Mouse (Mus musculus) hindbrain, embryonic 15.5 days (tissue): ENCODE measurements at regions not wholly inside any gene's neighbourhood (a gene's known extent, or its start where the extent isn't known, plus 50 kb on each side); places are given as distances from the start of the nearest gene placed in this dataset.

Experiments
- ATAC-seq: fragments of 200-750 bp; cut with Nextera tagmentation; 2 replicates; pipeline ENCODE4 v1.8.0; 2017; ENCODE audit warnings: low read depth, moderate number of reproducible peaks, moderate TSS enrichment; ENCODE audit not compliant: low FRiP score
- H3K27ac ChIP-seq: fragments of 300-500 bp; sonication (generic); replicated peaks from 2 replicates; pipeline ENCODE4 v1.5.1; 2015; ENCODE audit warnings: mild to moderate bottlenecking, inconsistent platforms
- H3K27me3 ChIP-seq: fragments of 300-500 bp; sonication (generic); 2 replicates; pipeline ENCODE4 v1.6.1; 2015; ENCODE audit warnings: control low read depth, inconsistent platforms
- H3K36me3 ChIP-seq: fragments of 300-500 bp; sonication (generic); 2 replicates; pipeline ENCODE4 v1.6.1; 2015; ENCODE audit warnings: control low read depth, inconsistent platforms
- H3K4me1 ChIP-seq: fragments of 300-500 bp; sonication (generic); replicated peaks from 2 replicates; pipeline ENCODE4 v1.6.1; 2015; ENCODE audit warnings: control low read depth, inconsistent platforms
- H3K4me2 ChIP-seq: fragments of 300-500 bp; sonication (generic); 2 replicates; pipeline ENCODE4 v1.6.1; 2015; ENCODE audit warnings: moderate library complexity, mild to moderate bottlenecking, inconsistent platforms
- H3K4me3 ChIP-seq: fragments of 300-500 bp; sonication (generic); 2 replicates; pipeline ENCODE4 v1.5.1; 2015; ENCODE audit warnings: mild to moderate bottlenecking, inconsistent platforms
- H3K9ac ChIP-seq: fragments of 300-500 bp; sonication (generic); 2 replicates; pipeline ENCODE4 v1.6.1; 2015; ENCODE audit warnings: inconsistent platforms
- H3K9me3 ChIP-seq: fragments of 300-500 bp; sonication (generic); 2 replicates; pipeline ENCODE4 v1.6.1; 2016; ENCODE audit warnings: control low read depth, inconsistent platforms
- WGBS: fragments of 180-500 bp; shearing (Covaris S2); methylation state at CpG from one replicate; pipeline ENCODE4 v1.1.7; 2015; 5-methylcytosine and 5-hydroxymethylcytosine counted together

DNA sequence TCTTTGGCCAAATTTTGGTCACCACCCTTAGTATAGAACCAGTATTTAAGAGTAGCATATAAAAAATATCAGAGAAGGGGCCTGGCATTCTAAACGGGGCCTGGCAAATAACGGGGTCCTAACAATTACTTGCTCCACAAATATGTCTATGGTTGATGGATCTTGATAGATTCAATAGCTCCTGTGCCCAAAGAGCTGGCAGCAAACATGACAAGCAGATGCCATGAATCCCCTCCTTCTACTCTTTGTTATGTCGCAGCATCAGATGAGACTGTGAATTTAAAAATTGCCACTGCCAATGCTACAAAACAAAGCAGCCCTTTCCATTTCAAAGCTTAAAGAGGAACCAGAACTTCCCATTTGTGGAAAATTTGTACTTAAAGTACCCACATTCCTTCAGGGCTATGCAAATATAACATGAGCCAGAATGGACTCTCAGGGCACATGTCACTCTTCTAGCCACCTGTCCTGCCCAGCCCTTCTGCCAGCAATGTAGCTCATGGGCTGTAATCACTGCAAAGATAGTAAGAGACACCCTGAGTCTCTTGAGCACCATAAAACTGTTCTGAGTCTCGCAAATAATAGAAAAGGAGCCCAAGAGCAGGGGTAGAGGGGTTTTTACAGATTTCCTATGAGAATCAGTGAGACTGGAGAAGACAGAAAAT is 342.4 kb upstream of the Kirrel3 start:
- Histone ChIP-seq H3K27ac (no peak overlapping the region), H3K9ac (no peak overlapping the region), H3K27me3 (no peaks in the 10 kb centered on the region), H3K4me3 (no peak overlapping the region), H3K4me2 (no peak overlapping the region), H3K9me3 (0 out of 2 replicates have a peak, but pooled peaks cover 5% of the 10 kb centered on the region), H3K36me3 (no peaks in the 10 kb centered on the region), H3K4me1 (no peaks in the 10 kb centered on the region)
- no peak for ATAC-seq
- 74% methylated on average over 4 of the region's 4 CpGs for WGBS

DNA sequence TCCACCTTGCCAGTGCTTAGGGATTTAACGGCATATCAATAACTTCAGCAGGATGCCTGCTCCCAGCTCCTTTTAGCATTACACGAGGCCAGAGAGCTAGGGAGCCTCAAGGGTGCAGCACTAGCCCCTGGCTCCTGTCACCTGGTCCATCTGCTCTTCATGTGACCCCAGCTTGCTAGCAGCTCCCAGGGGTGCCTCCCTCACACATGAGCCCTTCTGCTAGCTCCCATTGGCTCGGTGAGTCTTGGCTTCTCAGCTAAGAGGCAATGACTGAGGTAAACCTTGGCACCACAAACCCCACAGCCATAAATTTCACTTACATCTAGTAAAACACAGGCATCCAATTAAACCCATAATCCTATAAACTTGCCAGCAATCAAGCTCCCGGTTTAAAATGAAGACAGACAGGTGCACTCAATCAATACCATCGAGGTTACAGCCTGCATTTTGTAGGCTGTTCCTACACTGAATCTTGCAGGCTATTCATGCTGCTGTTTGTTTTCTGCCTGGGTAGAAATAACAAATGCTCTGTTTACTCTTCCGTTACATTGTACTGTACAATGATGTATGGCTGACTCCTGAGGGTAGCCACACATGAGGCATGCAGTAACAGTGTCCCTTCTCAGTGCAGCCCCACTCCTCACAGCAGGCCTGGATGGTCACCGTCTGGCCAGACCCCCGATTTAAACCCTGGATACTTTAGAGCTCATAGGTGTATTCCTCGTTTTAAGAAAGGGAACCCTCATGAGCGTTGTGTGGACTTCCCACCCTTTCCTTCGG is 330.3 kb upstream of the Kirrel3 start:
- WGBS = 59% methylated on average over 11 of the region's 11 CpGs
- Histone ChIP-seq H3K4me1 (peaks cover 7% of the 10 kb centered on the region), H3K4me3 (no peak overlapping the region), H3K9ac (no peak overlapping the region), H3K36me3 (no peaks in the 10 kb centered on the region), H3K27ac (no peak overlapping the region), H3K27me3 (no peaks in the 10 kb centered on the region), H3K4me2 (no peak overlapping the region), H3K9me3 (no peaks in the 10 kb centered on the region)
- ATAC-seq = no peak

DNA sequence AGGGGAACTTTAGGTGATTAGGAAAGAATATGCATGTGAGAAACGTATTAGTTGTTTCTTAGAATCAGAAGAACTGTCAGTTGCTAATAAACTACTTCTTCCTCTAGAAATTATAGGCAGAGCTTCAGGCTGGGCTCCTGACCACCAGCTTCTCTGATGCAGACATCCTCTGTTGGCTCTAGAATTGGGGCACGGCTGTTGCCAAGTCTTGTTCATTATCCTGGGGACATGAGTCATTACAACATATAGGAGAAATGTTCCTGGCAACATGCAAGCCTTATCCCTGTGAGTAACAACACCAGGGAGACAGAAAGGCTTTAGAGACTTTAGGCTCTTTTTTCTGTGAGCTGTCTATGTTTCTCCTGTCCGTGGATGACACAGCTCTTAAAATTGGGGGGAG is 329.1 kb upstream of the Kirrel3 start:
- Histone ChIP-seq H3K4me2 (no peak overlapping the region), H3K36me3 (no peaks in the 10 kb centered on the region), H3K4me1 (peaks cover 7% of the 10 kb centered on the region), H3K27me3 (no peaks in the 10 kb centered on the region), H3K4me3 (no peak overlapping the region), H3K9me3 (no peaks in the 10 kb centered on the region), H3K27ac (no peak overlapping the region), H3K9ac (no peak overlapping the region)
- WGBS = 57% methylated on average over 3 of the region's 3 CpGs
- ATAC-seq = no peak

- 62% methylated on average over 3 of the region's 3 CpGs for WGBS
- Histone ChIP-seq H3K9ac (no peak overlapping the region), H3K4me2 (no peak overlapping the region), H3K4me1 (no peaks in the 10 kb centered on the region), H3K36me3 (no peaks in the 10 kb centered on the region), H3K27me3 (no peaks in the 10 kb centered on the region), H3K27ac (no peak overlapping the region), H3K4me3 (no peak overlapping the region), H3K9me3 (no peaks in the 10 kb centered on the region)
- no peak for ATAC-seq
These were observed 324.6 kb upstream of the Kirrel3 start for GRCm38 (mm10) chr9:34161119-34161518.

GRCm38 (mm10) chr9:34186314-34186713 is 299.4 kb upstream of the Kirrel3 start:
- no peak for ATAC-seq
- Histone ChIP-seq H3K27ac (no peak overlapping the region), H3K9me3 (no peaks in the 10 kb centered on the region), H3K4me3 (no peak overlapping the region), H3K4me1 (no peaks in the 10 kb centered on the region), H3K4me2 (no peak overlapping the region), H3K9ac (no peak overlapping the region), H3K27me3 (no peaks in the 10 kb centered on the region), H3K36me3 (no peaks in the 10 kb centered on the region)
- 91% methylated on average over 4 of the region's 4 CpGs for WGBS

GRCm38 (mm10) chr9:34192542-34192941 is 293.2 kb upstream of the Kirrel3 start:
- no peaks in the 10 kb centered on the region for H3K27me3 ChIP-seq
- no peak for ATAC-seq
- no peak overlapping the region for H3K4me2 ChIP-seq
- H3K9me3 ChIP-seq = no peaks in the 10 kb centered on the region
- H3K36me3 ChIP-seq = no peaks in the 10 kb centered on the region
- no peak overlapping the region for H3K4me3 ChIP-seq
- no peak overlapping the region for H3K9ac ChIP-seq
- no peaks in the 10 kb centered on the region for H3K4me1 ChIP-seq
- H3K27ac ChIP-seq = no peak overlapping the region

DNA sequence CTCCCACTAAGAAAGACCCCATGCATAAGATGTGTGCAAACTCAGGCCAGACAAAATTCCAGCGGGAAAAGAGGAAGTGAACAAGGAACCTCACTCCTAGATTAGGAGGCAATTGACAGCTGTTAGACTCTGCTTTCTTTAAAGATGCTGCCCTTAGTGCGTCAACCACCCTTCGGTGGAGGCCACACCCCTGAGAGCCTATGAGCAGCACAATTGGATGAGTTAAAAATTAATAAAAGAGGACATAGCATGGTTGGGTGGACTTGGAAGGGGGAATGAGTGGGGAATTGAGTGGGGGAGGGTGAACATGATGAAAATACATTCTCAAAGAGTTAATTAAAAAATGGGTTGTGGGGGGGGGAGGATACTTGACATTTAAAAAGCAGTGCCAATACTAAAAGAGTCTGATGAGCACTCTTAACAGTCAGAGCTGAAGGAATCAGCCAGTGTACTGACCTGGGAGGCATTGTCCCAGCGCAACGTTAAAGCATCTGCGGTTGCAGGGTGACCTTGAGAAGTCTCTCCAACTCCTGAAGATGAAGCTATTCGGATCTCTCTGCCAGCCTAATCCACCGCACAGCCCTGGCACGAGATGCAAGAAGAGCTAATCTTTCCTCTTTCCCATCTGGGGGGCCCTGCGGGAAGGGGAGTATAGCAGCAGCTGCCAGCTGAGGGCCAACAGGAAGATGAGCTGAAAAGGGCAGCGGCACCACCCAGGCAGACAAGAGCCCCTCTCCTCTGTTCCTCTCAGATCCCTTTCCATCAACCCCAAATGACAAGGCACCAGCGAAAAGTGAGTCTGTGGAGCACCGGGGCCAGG is 283.4 kb upstream of the Kirrel3 start:
- ATAC-seq = peak; percentile 68; the same call in 1 of the 2 replicates
- Histone ChIP-seq H3K4me3 (no peak overlapping the region), H3K27ac (peak overlapping the region; percentile 12; the same call in 1 of the 2 replicates), H3K4me1 (peaks cover 25% of the 10 kb centered on the region), H3K9me3 (no peaks in the 10 kb centered on the region), H3K36me3 (no peaks in the 10 kb centered on the region), H3K4me2 (peak overlapping the region; percentile 26), H3K9ac (no peak overlapping the region), H3K27me3 (no peaks in the 10 kb centered on the region)
- WGBS = 26% methylated on average over 13 of the region's 13 CpGs

DNA sequence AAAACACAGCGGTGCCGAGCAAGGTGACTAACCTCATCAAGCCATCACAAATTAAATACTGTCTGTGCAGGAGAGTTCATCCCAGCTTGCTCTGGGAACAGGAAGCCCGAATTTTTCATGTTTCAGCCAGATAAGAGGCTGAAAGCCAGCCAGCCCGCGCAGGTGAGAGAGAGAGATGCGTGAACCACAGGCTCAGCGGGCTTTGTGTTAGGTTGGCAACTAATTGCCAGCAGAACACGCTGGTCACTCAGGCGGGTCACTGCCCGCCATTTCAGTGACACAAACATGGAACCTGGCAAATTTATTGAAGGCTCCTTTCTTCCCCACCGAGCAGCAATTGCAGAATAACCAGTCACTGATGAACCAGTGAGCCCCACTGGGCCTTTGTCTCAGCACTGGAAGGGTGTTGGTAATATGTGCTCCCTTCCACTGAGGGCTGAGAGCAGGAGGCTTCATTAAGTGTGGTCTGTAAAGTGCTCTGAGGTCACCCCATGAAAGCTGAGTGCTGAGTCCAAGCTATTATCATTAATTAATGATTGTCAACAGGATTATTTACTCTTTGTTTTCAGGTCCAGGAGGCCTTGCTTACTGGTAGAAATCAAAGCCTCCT is 282.6 kb upstream of the Kirrel3 start:
- Histone ChIP-seq H3K4me3 (no peak overlapping the region), H3K27me3 (no peaks in the 10 kb centered on the region), H3K36me3 (no peaks in the 10 kb centered on the region), H3K4me2 (peak overlapping the region; percentile 26), H3K9ac (no peak overlapping the region), H3K4me1 (peaks cover 25% of the 10 kb centered on the region), H3K9me3 (no peaks in the 10 kb centered on the region), H3K27ac (peak overlapping the region; percentile 12; the same call in 1 of the 2 replicates)
- WGBS = 23% methylated on average over 11 of the region's 11 CpGs
- ATAC-seq = peak; percentile 48; the same call in 1 of the 2 replicates

DNA sequence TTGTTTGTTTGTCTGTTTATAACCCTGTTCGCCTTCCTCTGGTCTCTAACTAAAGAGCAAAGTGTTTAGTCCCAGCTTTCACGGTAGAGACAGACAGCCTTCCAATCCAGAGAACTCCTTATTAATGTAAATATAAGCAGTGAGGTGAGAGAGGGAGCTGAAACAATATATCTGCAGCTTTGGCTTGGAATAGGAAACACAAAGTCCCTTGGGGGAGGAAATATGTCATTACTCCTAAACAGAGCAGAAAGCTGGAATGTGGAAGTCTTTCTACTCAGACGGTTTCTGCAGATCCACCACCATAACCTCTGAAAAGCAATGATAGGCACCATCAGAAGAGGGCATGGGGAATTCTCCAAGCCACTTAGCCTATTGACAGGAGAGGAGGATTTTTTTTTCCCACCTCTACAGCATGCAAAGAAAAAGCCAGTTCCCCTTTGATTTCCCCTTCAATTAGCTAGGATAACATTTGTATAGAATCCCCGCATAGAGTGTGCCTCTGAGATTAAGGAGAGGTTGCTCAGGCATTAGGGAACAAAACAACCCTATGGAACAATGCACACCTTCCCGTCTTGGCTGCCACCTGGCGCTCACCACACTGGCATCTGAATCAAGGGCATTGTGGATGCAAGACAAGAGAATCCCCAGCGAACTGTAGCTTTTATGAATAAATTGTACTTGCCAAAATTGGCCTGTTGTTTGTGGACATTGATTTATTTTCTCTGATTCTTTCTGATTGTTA is 281.9 kb upstream of the Kirrel3 start:
- Histone ChIP-seq H3K36me3 (no peaks in the 10 kb centered on the region), H3K9ac (no peak overlapping the region), H3K4me1 (peaks cover 25% of the 10 kb centered on the region), H3K4me2 (no peak overlapping the region), H3K27me3 (no peaks in the 10 kb centered on the region), H3K9me3 (no peaks in the 10 kb centered on the region), H3K4me3 (no peak overlapping the region), H3K27ac (peak overlapping the region; percentile 12; the same call in 1 of the 2 replicates)
- no peak for ATAC-seq
- 14% methylated on average over 7 of the region's 7 CpGs for WGBS

GRCm38 (mm10) chr9:34204479-34204878 is 281.2 kb upstream of the Kirrel3 start:
- Histone ChIP-seq H3K4me3 (no peak overlapping the region), H3K4me2 (no peak overlapping the region), H3K9me3 (no peaks in the 10 kb centered on the region), H3K9ac (no peak overlapping the region), H3K36me3 (no peaks in the 10 kb centered on the region), H3K4me1 (peaks cover 25% of the 10 kb centered on the region), H3K27ac (no peak overlapping the region), H3K27me3 (no peaks in the 10 kb centered on the region)
- ATAC-seq = no peak
- 25% methylated on average over 2 of the region's 2 CpGs for WGBS

DNA sequence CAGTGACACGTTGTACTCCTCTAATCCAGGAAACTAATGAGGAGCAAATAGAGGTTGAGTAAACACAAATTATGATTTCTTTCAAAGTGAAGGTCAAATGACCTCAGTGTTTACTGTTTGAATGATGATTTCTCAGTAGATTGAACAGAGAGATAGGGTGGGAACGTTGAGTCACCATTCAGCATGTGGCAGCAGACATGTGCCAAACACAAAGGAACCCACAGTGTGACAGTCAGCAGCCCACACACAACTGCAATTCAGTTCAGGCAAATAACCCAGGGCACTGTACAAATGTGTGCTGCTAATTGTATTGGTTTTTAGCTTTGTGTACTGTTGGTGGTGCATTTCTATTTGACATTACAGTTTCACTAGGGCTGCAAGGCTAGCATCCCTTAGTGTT is 254.1 kb upstream of the Kirrel3 start:
- 49% methylated on average over 2 of the region's 2 CpGs for WGBS
- no peak for ATAC-seq

More for the DNA sequence above, 254.1 kb upstream of the Kirrel3 start:
- Histone ChIP-seq H3K4me3 (no peak overlapping the region), H3K27ac (no peak overlapping the region), H3K36me3 (no peaks in the 10 kb centered on the region), H3K4me1 (no peaks in the 10 kb centered on the region), H3K27me3 (no peaks in the 10 kb centered on the region), H3K9me3 (no peaks in the 10 kb centered on the region), H3K4me2 (no peak overlapping the region), H3K9ac (no peak overlapping the region)
